Mouse (Mus musculus) intestine, embryonic 16.5 days (tissue): ENCODE data around the gene Nup214. TPM values are rescaled to one million over a fixed set of nuclear protein-coding genes. Genes with fewer than 3 reads are reported as not detected.

Source experiments
- ATAC-seq: fragments of 200-750 bp; cut with Nextera tagmentation; 2 replicates; pipeline ENCODE4 v1.8.0; 2017; ENCODE audit warnings: moderate TSS enrichment, moderate library complexity
- H3K27ac ChIP-seq: fragments of 300-500 bp; sonication (generic); 2 replicates; pipeline ENCODE4 v1.5.1; 2014; ENCODE audit warnings: mild to moderate bottlenecking, low read length
- H3K27me3 ChIP-seq: fragments of 300-500 bp; sonication (generic); replicated peaks from 2 replicates; pipeline ENCODE4 v1.6.1; 2014; ENCODE audit warnings: low read length, control low read depth, mixed read lengths; ENCODE audit not compliant: control insufficient read depth, insufficient read depth
- H3K36me3 ChIP-seq: fragments of 300-500 bp; sonication (generic); 2 replicates; pipeline ENCODE4 v1.6.1; 2014; ENCODE audit warnings: low read length, control low read depth; ENCODE audit not compliant: control insufficient read depth, insufficient read depth
- H3K4me1 ChIP-seq: fragments of 300-500 bp; sonication (generic); 2 replicates; pipeline ENCODE4 v1.6.1; 2014; ENCODE audit warnings: low read length, control low read depth, mixed read lengths; ENCODE audit not compliant: control insufficient read depth, insufficient read depth
- H3K4me2 ChIP-seq: fragments of 300-500 bp; sonication (generic); 2 replicates; pipeline ENCODE4 v1.6.1; 2014; ENCODE audit warnings: low read depth, low read length, control low read depth
- H3K4me3 ChIP-seq: fragments of 300-500 bp; sonication (generic); 2 replicates; pipeline ENCODE4 v1.5.1; 2014; ENCODE audit warnings: mild to moderate bottlenecking, low read length
- H3K9ac ChIP-seq: fragments of 300-500 bp; sonication (generic); 2 replicates; pipeline ENCODE4 v1.6.1; 2014; ENCODE audit warnings: low read depth, low read length
- H3K9me3 ChIP-seq: fragments of 300-500 bp; sonication (generic); 2 replicates; pipeline ENCODE4 v1.6.1; 2016; ENCODE audit warnings: low read length, control low read depth; ENCODE audit not compliant: control insufficient read depth
- WGBS: fragments of 180-500 bp; shearing (Covaris S2); extraction: QIAGEN DNeasy Blood & Tissue Kit; methylation state at CpG from one replicate; pipeline ENCODE4 v1.1.7; 2014; 5-methylcytosine and 5-hydroxymethylcytosine counted together
- polyA plus RNA-seq: library from polyadenylated mRNA; unstranded; fragments of >200 nt; fragmentation: Nextera tagmentation; extraction: Ambion mirVana; gene quantifications from 2 replicates; pipeline ENCODE4 v1.2.1, GENCODE M21; 2015

Gene Nup214
- polyA plus RNA-seq, 1 experiment from 2014 or later, result 71.9 TPM

GRCm38 (mm10) chr2:31987774-31988173, 13.5 kb downstream of the Nup214 start:
- no peaks in the 10 kb centered on the region for H3K4me1 ChIP-seq
- WGBS, result 85% methylated on average over 1 of the region's 1 CpGs
- H3K9ac ChIP-seq, result no peak overlapping the region
- H3K9me3 ChIP-seq, result no peaks in the 10 kb centered on the region
- no peak overlapping the region for H3K27ac ChIP-seq
- no peak overlapping the region for H3K4me3 ChIP-seq
- H3K36me3 ChIP-seq, result peaks cover 36% of the 10 kb centered on the region
- H3K4me2 ChIP-seq, result no peak overlapping the region
- no peaks in the 10 kb centered on the region for H3K27me3 ChIP-seq
- ATAC-seq, result no peak

GRCm38 (mm10) chr2:31990961-31991360, 16.7 kb downstream of the Nup214 start:
- Histone ChIP-seq H3K4me3 (no peak overlapping the region), H3K27ac (no peak overlapping the region), H3K27me3 (no peaks in the 10 kb centered on the region), H3K9me3 (no peaks in the 10 kb centered on the region), H3K36me3 (peaks cover 23% of the 10 kb centered on the region), H3K4me1 (no peaks in the 10 kb centered on the region), H3K4me2 (no peak overlapping the region), H3K9ac (no peak overlapping the region)
- WGBS, result 92% methylated on average over 4 of the region's 4 CpGs
- no peak for ATAC-seq

DNA sequence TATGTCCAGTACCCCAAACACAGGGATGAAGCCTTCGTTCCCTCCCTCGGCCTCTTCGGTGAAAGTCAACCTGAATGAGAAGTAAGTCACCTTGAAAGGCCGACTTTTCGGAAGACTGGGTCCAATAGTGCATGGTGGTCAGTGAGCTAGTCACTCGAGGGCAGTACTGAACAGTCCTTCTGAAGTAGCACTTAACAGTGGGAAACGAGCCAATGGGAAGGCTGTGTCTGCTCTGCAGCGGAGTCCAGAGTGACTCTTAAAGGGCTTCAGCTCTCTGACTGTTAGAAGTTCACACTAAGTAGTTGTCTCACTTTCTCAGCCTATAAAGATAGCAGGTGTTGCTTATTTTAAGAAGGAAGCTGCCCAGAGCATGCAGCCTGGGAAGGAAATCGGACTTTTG, 20.7 kb downstream of the Nup214 start:
- no peak overlapping the region for H3K27ac ChIP-seq
- H3K36me3 ChIP-seq, result peaks cover 23% of the 10 kb centered on the region
- H3K4me2 ChIP-seq, result no peak overlapping the region
- no peaks in the 10 kb centered on the region for H3K4me1 ChIP-seq
- no peak overlapping the region for H3K9ac ChIP-seq
- H3K4me3 ChIP-seq, result no peak overlapping the region
- no peak for ATAC-seq
- WGBS, result 93% methylated on average over 9 of the region's 9 CpGs
- no peaks in the 10 kb centered on the region for H3K9me3 ChIP-seq
- H3K27me3 ChIP-seq, result no peaks in the 10 kb centered on the region

- H3K4me3 ChIP-seq, result no peak overlapping the region
- no peak for ATAC-seq
- H3K4me2 ChIP-seq, result no peak overlapping the region
- no peaks in the 10 kb centered on the region for H3K4me1 ChIP-seq
- H3K9ac ChIP-seq, result no peak overlapping the region
- peaks cover 17% of the 10 kb centered on the region for H3K36me3 ChIP-seq
- H3K9me3 ChIP-seq, result no peaks in the 10 kb centered on the region
- WGBS, result 96% methylated on average over 13 of the region's 13 CpGs
- H3K27ac ChIP-seq, result no peak overlapping the region
- no peaks in the 10 kb centered on the region for H3K27me3 ChIP-seq
Observed at GRCm38 (mm10) chr2:31996060-31996459, 21.8 kb downstream of the Nup214 start.

DNA sequence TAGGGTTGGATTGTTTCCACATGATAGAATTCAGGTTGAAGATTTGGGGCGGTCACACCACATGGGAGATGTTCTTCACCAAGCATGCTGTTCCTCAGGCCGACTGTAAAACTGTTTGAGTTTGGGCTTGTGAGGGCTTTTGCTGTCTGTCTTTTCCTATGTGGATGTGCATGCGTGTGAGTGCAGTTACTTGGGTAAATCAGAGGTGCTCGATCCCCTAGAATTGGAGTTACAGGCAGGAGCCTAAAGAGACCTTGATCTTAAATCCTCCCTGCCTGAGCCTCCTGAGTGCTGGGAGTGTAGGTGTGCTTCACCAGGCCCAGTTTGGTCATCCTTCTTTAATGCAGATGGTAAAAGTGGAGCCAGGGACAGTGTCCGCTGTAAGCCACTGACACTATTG, 23.3 kb downstream of the Nup214 start:
- Histone ChIP-seq H3K4me2 (no peak overlapping the region), H3K4me3 (no peak overlapping the region), H3K36me3 (peaks cover 17% of the 10 kb centered on the region), H3K9ac (no peak overlapping the region), H3K4me1 (no peaks in the 10 kb centered on the region), H3K27me3 (no peaks in the 10 kb centered on the region), H3K27ac (no peak overlapping the region), H3K9me3 (no peaks in the 10 kb centered on the region)
- no peak for ATAC-seq
- WGBS, result 92% methylated on average over 5 of the region's 5 CpGs

DNA sequence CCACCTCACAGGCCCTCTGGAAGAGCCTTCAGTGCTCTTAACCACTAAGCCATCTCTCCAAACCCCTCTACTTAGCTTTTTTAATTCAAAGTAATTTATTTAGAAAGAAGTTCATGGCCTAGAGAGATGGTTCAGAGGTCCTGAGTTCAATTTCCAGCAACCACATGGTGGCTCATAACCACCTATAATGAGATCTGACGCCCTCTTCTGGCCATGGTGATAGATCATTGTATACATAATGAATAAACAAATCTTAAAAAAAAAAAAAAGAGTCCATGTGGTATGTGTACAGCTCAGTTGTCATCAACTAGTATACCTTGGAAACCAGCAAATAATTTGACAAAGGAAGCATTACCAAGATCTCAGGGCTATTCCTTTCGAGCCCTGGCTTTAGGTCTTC, 24.2 kb downstream of the Nup214 start:
- Histone ChIP-seq H3K4me1 (no peaks in the 10 kb centered on the region), H3K9me3 (no peaks in the 10 kb centered on the region), H3K27me3 (no peaks in the 10 kb centered on the region), H3K9ac (no peak overlapping the region), H3K36me3 (peaks cover 17% of the 10 kb centered on the region), H3K4me3 (no peak overlapping the region), H3K27ac (no peak overlapping the region), H3K4me2 (no peak overlapping the region)
- 67% methylated on average over 2 of the region's 2 CpGs for WGBS
- no peak for ATAC-seq

GRCm38 (mm10) chr2:32008311-32008710, 34.1 kb downstream of the Nup214 start:
- Histone ChIP-seq H3K4me2 (no peak overlapping the region), H3K27ac (no peak overlapping the region), H3K27me3 (no peaks in the 10 kb centered on the region), H3K4me1 (no peaks in the 10 kb centered on the region), H3K4me3 (no peak overlapping the region), H3K36me3 (peaks cover 21% of the 10 kb centered on the region), H3K9me3 (no peaks in the 10 kb centered on the region), H3K9ac (no peak overlapping the region)
- WGBS, result 97% methylated on average over 2 of the region's 2 CpGs
- ATAC-seq, result no peak

GRCm38 (mm10) chr2:32008716-32009115, 34.5 kb downstream of the Nup214 start:
- Histone ChIP-seq H3K27ac (no peak overlapping the region), H3K36me3 (peaks cover 21% of the 10 kb centered on the region), H3K9ac (no peak overlapping the region), H3K4me3 (no peak overlapping the region), H3K4me2 (no peak overlapping the region), H3K4me1 (no peaks in the 10 kb centered on the region), H3K9me3 (no peaks in the 10 kb centered on the region), H3K27me3 (no peaks in the 10 kb centered on the region)
- no peak for ATAC-seq
- 93% methylated on average over 11 of the region's 11 CpGs for WGBS

- Histone ChIP-seq H3K9ac (no peak overlapping the region), H3K4me2 (no peak overlapping the region), H3K4me1 (no peaks in the 10 kb centered on the region), H3K27ac (no peak overlapping the region), H3K36me3 (peaks cover 26% of the 10 kb centered on the region), H3K4me3 (no peak overlapping the region), H3K27me3 (no peaks in the 10 kb centered on the region), H3K9me3 (no peaks in the 10 kb centered on the region)
- no peak for ATAC-seq
- 72% methylated on average over 4 of the region's 4 CpGs for WGBS
Observed at GRCm38 (mm10) chr2:32019704-32020103, 45.5 kb downstream of the Nup214 start.

DNA sequence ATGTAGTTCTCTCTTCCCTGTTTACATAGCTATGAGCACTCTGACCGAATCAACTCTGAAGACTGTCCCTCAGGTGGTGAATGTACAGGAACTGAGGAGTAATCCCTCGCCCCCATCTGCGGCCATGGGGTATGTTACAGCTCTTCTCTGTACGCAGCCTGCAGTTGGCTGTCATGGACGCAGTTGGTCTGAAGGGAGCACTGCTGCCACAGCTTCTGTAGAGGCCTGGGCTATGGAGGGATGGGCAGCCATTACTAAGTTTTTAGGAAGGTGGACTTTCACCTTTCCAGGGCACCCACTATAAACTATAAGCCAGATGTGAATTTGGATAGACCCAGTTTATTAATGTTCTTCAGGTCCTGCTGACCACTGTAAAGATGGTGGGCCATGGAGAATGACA, 46.0 kb downstream of the Nup214 start:
- ATAC-seq, result no peak
- H3K27me3 ChIP-seq, result no peaks in the 10 kb centered on the region
- H3K4me1 ChIP-seq, result no peaks in the 10 kb centered on the region
- no peak overlapping the region for H3K27ac ChIP-seq
- no peak overlapping the region for H3K4me2 ChIP-seq
- 93% methylated on average over 5 of the region's 5 CpGs for WGBS
- H3K4me3 ChIP-seq, result no peak overlapping the region
- H3K9me3 ChIP-seq, result no peaks in the 10 kb centered on the region
- H3K9ac ChIP-seq, result no peak overlapping the region
- peaks cover 26% of the 10 kb centered on the region for H3K36me3 ChIP-seq
